Mouse (Mus musculus) urinary bladder, postnatal 10 days (tissue): ENCODE data around the gene Prpf40b.

Source experiments
- DNase-seq: peaks from one replicate; pipeline ENCODE4 v3.0.0; 2022; ENCODE audit warnings: low spot score

The Prpf40b gene

GRCm38 (mm10) chr15:99333676-99334065 lies 38.8 kb downstream of the Prpf40b start:
- no peak for DNase-seq

- no peak for DNase-seq
Measured at GRCm38 (mm10) chr15:99334500-99334899, 39.6 kb downstream of the Prpf40b start.

- no peak for DNase-seq
Measured at GRCm38 (mm10) chr15:99335801-99336320, 41.0 kb downstream of the Prpf40b start.

GRCm38 (mm10) chr15:99338916-99339315 lies 44.0 kb downstream of the Prpf40b start:
- DNase-seq: no peak

- no peak for DNase-seq
Measured at GRCm38 (mm10) chr15:99339669-99340068, 44.8 kb downstream of the Prpf40b start.

GRCm38 (mm10) chr15:99341102-99341501 lies 46.2 kb downstream of the Prpf40b start:
- DNase-seq: no peak

DNA sequence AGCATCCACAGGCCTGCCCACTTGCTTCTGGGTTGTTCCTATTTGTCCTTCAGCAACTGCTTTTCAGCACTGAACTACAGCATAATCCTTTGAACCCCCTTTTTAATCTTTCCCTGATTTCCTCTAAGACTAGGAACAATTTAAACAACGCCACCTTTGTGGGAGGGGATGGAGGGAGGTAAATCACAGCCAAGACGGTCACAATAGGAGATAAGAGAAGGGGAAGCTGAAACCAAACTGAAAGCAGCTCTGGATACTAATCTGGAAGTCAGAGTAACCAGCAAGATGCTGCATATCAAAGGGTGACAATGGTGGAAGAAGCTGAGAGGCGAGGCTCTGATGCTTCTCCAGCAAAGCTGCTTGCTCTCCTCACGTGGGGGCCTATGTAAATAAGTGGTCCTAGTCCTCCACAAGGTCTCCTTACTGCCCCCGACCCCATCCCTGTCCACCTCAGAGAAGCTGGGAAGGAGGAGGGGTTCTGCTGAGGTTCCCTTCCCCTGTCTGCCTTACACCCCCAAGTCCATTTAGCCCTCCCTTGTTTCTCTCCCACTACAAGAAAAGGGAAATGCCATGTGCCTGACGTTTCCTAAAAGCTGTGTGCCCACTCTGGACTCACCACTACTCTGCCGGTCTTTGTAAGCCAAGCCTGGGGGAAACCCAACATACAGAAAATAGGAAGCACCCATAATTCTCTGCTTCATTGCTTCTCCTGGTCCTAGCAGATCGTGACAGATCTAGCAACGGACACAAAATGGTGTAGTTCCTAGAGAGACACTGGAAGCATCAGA lies 47.5 kb downstream of the Prpf40b start:
- DNase-seq: no peak

GRCm38 (mm10) chr15:99343414-99344147 lies 48.7 kb downstream of the Prpf40b start:
- no peak for DNase-seq

GRCm38 (mm10) chr15:99344148-99344870 lies 49.4 kb downstream of the Prpf40b start:
- DNase-seq: no peak

GRCm38 (mm10) chr15:99344961-99345360 lies 50.1 kb downstream of the Prpf40b start:
- DNase-seq: no peak

DNA sequence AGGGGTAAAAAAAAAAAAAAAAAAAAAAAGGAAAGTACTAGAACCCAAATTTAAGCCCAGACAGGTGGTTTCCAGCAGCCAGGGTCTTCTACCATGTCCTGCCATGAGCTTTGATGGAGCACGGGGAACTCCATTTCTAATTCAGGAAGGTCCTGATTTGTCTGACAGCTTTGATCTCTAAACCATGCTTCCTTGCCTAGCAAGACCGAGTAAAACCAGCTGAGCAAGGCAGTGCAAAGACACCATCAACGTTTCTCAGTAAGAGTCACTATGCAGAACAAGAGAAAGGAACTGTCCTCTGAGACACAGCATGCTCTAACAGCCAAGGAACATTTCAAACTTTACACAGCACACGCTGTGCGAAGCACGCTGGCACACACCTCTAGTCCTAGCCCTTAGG lies 56.7 kb downstream of the Prpf40b start:
- no peak for DNase-seq

DNA sequence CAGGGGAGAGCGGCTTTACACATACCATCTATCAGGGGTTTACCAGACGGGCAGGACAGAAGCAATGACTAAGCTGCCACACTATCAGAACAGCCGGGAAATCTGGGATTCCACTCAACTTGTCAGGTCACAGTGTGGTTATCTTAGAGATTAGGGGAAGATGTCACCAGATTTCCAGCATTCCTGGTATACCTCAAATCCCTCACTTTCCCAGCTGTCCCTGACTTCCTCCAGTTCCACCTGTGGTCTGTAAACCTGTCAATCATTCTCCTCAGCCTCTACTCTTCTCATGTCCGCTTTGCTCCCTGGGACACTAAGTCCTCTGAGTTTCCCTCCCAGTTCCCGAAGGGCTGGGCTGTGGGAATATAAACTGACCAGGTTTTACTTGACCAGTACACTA lies 57.4 kb downstream of the Prpf40b start:
- no peak for DNase-seq

DNA sequence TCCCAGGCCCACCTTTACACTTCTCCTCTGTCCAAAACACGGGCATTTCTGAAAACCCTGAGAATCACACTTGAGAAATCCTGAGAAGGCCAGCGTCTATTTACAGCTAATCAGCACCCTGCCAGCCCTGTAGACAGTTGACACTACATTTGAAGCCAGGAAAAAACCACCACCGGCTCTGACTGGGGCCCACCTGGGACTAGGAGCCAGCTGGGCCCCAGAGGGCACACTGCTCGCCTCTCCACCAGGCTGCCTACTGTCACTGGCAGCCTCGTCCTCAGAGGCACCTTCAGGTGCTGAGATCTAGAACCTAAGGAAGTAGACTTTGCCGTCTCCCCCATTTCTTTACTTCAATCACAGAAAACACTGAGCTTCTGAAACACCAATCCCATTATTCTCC lies 60.8 kb downstream of the Prpf40b start:
- no peak for DNase-seq

- DNase-seq: no peak
Measured at GRCm38 (mm10) chr15:99356462-99356861, 61.6 kb downstream of the Prpf40b start.

- DNase-seq: no peak
Measured at GRCm38 (mm10) chr15:99358952-99359351, 64.1 kb downstream of the Prpf40b start.

DNA sequence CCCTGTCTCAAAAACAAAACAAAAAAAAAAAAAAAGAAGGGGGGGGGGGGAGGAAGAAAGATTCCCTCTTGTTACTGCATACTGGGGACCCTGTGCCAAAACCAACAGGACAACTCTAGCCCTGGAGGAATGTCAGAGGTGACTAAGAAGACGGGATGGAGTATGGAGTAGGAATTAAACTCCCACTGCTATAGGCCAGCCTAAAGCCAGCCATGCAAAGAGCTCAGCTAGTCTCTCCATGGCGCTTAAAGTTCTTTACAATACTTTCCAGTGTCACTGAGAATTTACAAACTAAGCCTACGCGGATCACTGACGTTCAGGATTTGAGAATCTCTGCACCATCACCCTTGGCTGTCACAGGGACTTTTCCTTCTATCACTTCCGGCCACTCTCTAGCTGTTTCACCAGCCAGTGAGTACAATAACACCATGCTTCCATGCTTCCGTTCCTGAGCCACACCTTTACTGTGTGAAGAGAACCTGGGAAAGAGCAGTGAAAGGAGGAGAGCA lies 69.2 kb downstream of the Prpf40b start:
- DNase-seq: no peak

DNA sequence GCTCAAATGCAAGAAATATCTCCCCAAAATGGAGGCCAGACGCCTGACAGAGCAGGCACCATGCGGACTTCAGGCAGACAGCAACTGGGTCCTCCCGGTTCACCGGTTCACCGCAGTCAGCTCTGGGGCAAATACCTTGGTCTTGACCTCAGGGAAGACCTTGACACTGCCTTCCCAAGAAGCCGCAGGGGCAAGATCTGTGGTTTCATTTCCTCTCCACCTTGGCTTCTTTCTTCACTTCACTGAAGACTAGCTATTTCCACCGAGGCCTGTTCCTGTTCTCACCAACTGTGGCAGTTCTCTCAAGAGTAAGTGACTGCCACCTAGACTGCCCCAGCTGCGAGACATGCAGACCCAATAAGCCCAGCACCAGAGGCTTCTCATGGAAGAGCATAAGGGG lies 70.0 kb downstream of the Prpf40b start:
- DNase-seq: no peak
